23 mouse cellular contexts compared by ENCODE assay signal in genomic region chr12:107151089-107151488, GRCm38 (mm10).
A peak's percentile ranks its signal among the peaks of the same experiment; 100 is the strongest.
DNase-seq lines count a peak whose midpoint lies in the region; ATAC-seq and TF ChIP-seq lines count a peak whose summit lies in the region.
"Had no signal": no experiment of that assay in that cellular context is flagged by ENCODE, and none has a peak within 500 bp of the region (broad histone marks: within the 10 kb centered on the region; RNA-seq: fewer than 3 reads in every experiment).

No protein-coding gene starts in this region.

- H3K9me3 ChIP-seq in heart, embryonic 16.5 days (replicated peaks; ENCODE audit: control insufficient read depth, low read length), result no peaks in the 10 kb centered on the region
- H3K9me3 ChIP-seq in heart, embryonic 12.5 days (replicated peaks), result no peaks in the 10 kb centered on the region
- no peaks in the 10 kb centered on the region for H3K9me3 ChIP-seq in embryonic facial prominence, embryonic 11.5 days (replicated peaks; ENCODE audit: control insufficient read depth, low read length)
- H3K9me3 ChIP-seq in forebrain, embryonic 15.5 days, result no peaks in the 10 kb centered on the region
- H3K9me3 ChIP-seq: embryonic facial prominence, embryonic 13.5 days; hindbrain, embryonic 12.5 days; hindbrain, embryonic 15.5 days had no signal

- no peak overlapping the region for H3K4me3 ChIP-seq in heart, embryonic 16.5 days (ENCODE audit: low read length)
- no peak overlapping the region for H3K4me3 ChIP-seq in heart, embryonic 12.5 days
- no peak overlapping the region for H3K4me3 ChIP-seq in thymus, adult 2 months (ENCODE audit: control insufficient read depth, insufficient read depth, low read length)
- no peak overlapping the region for H3K4me3 ChIP-seq in embryonic facial prominence, embryonic 11.5 days (ENCODE audit: low read depth, low read length)
- H3K4me3 ChIP-seq in forebrain, embryonic 15.5 days, result no peak overlapping the region
- H3K4me3 ChIP-seq in left cerebral cortex, adult 2 months, result no peak overlapping the region
- H3K4me3 ChIP-seq: embryonic facial prominence, embryonic 13.5 days; hindbrain, embryonic 12.5 days; hindbrain, embryonic 15.5 days had no signal

- intact Hi-C loops in left cerebral cortex, adult 2 months (cut with DNase I), result no loop called here

- no peak overlapping the region for H3K4me2 ChIP-seq in heart, embryonic 16.5 days (ENCODE audit: low read depth, low read length)
- H3K4me2 ChIP-seq in heart, embryonic 12.5 days, result no peak overlapping the region
- no peak overlapping the region for H3K4me2 ChIP-seq in embryonic facial prominence, embryonic 11.5 days (ENCODE audit: low read depth, low read length)
- no peak overlapping the region for H3K4me2 ChIP-seq in forebrain, embryonic 15.5 days (replicated peaks)
- H3K4me2 ChIP-seq: embryonic facial prominence, embryonic 13.5 days; heart, embryonic 11.5 days; hindbrain, embryonic 12.5 days; hindbrain, embryonic 15.5 days had no signal

- H3K4me1 ChIP-seq in heart, embryonic 16.5 days (ENCODE audit: control insufficient read depth, insufficient read depth, low read length), result no peaks in the 10 kb centered on the region
- no peaks in the 10 kb centered on the region for H3K4me1 ChIP-seq in heart, embryonic 12.5 days (replicated peaks)
- H3K4me1 ChIP-seq in thymus, adult 2 months (replicated peaks; ENCODE audit: control insufficient read depth, insufficient read depth, low read length), result peaks cover 60% of the 10 kb centered on the region
- no peaks in the 10 kb centered on the region for H3K4me1 ChIP-seq in embryonic facial prominence, embryonic 11.5 days (ENCODE audit: control insufficient read depth, insufficient read depth, low read length)
- no peaks in the 10 kb centered on the region for H3K4me1 ChIP-seq in forebrain, embryonic 15.5 days
- H3K4me1 ChIP-seq: embryonic facial prominence, embryonic 13.5 days; hindbrain, embryonic 12.5 days; hindbrain, embryonic 15.5 days had no signal

- no peaks in the 10 kb centered on the region for H3K27me3 ChIP-seq in heart, embryonic 16.5 days (ENCODE audit: control insufficient read depth, insufficient read depth, low read length)
- no peaks in the 10 kb centered on the region for H3K27me3 ChIP-seq in heart, embryonic 12.5 days (replicated peaks)
- no peaks in the 10 kb centered on the region for H3K27me3 ChIP-seq in thymus, adult 2 months (ENCODE audit: control insufficient read depth, insufficient read depth, low read length)
- no peaks in the 10 kb centered on the region for H3K27me3 ChIP-seq in embryonic facial prominence, embryonic 11.5 days (ENCODE audit: control insufficient read depth, insufficient read depth, low read length)
- no peaks in the 10 kb centered on the region for H3K27me3 ChIP-seq in forebrain, embryonic 15.5 days
- H3K27me3 ChIP-seq: CH12.LX; embryonic facial prominence, embryonic 13.5 days; hindbrain, embryonic 12.5 days; hindbrain, embryonic 15.5 days; Patski had no signal

- 63% methylated on average over 5 of the region's 5 CpGs for WGBS in heart, embryonic 16.5 days
- 72% methylated on average over 5 of the region's 5 CpGs for WGBS in heart, embryonic 12.5 days
- WGBS in thymus, adult 2 months, result 24% methylated on average over 5 of the region's 5 CpGs
- WGBS in embryonic facial prominence, embryonic 11.5 days, result 55% methylated on average over 5 of the region's 5 CpGs
- WGBS in forebrain, embryonic 15.5 days, result 83% methylated on average over 5 of the region's 5 CpGs

- peak overlapping the region; percentile 0; the same call in 1 of the 2 replicates for H3K27ac ChIP-seq in heart, embryonic 16.5 days (ENCODE audit: low read length)
- no peak overlapping the region for H3K27ac ChIP-seq in heart, embryonic 12.5 days (ENCODE audit: poor library complexity, severe bottlenecking)
- peak overlapping the region; percentile 0; the same call in 1 of the 2 replicates for H3K27ac ChIP-seq in thymus, adult 2 months (ENCODE audit: control insufficient read depth, insufficient read depth, low read length)
- H3K27ac ChIP-seq in embryonic facial prominence, embryonic 11.5 days (replicated peaks; ENCODE audit: low read depth, low read length), result no peak overlapping the region
- no peak overlapping the region for H3K27ac ChIP-seq in forebrain, embryonic 15.5 days (replicated peaks)
- no peak overlapping the region for H3K27ac ChIP-seq in left cerebral cortex, adult 2 months
- H3K27ac ChIP-seq: embryonic facial prominence, embryonic 13.5 days; hindbrain, embryonic 12.5 days; hindbrain, embryonic 15.5 days had no signal

- no peak for ATAC-seq in heart, embryonic 16.5 days (replicated peaks; ENCODE audit: extremely low read depth, insufficient read depth, low FRiP score)
- no peak for ATAC-seq in heart, embryonic 12.5 days (ENCODE audit: insufficient number of reproducible peaks, low FRiP score)
- ATAC-seq in embryonic facial prominence, embryonic 11.5 days (replicated peaks; ENCODE audit: insufficient number of reproducible peaks, low FRiP score, low TSS enrichment, low read depth), result no peak
- ATAC-seq in forebrain, embryonic 15.5 days (replicated peaks), result no peak
- ATAC-seq: forebrain, embryonic 14.5 days; Patski had no signal

- no peak for DNase-seq in thymus, adult 2 months
- DNase-seq in thymus, postnatal 10 days (ENCODE audit: low spot score in 2 of 2), result no peak
- DNase-seq in embryonic facial prominence, embryonic 11.5 days (ENCODE audit: low spot score), result peak; percentile 28
- no peak for DNase-seq in left cerebral cortex, adult 2 months (ENCODE audit: extremely low spot score in 1 of 2, low spot score in 2 of 2)
- DNase-seq: adrenal gland, postnatal 10 days; adrenal gland, postnatal 36 days; B cell, adult 2 months; cerebellum, adult 18-20 months; cerebellum, adult 9-10 months; cerebellum, postnatal 14 days; gastrocnemius, postnatal 10 days; gastrocnemius, postnatal 36 days had no signal

- TF ChIP-seq CTCF in thymus, adult 2 months (IDR thresholded peaks at IDR 0.05; ENCODE audit: borderline replicate concordance, control insufficient read depth, extremely low read depth, insufficient read depth, low read length, poor library complexity), result no peak
- TF ChIP-seq CTCF in left cerebral cortex, adult 2 months (IDR thresholded peaks at IDR 0.05), result no peak

- H3K36me3 ChIP-seq in heart, embryonic 16.5 days (ENCODE audit: control insufficient read depth, insufficient read depth), result no peaks in the 10 kb centered on the region
- no peaks in the 10 kb centered on the region for H3K36me3 ChIP-seq in heart, embryonic 12.5 days
- no peaks in the 10 kb centered on the region for H3K36me3 ChIP-seq in thymus, adult 2 months (ENCODE audit: control insufficient read depth, insufficient read depth, low read length)
- no peaks in the 10 kb centered on the region for H3K36me3 ChIP-seq in embryonic facial prominence, embryonic 11.5 days (replicated peaks; ENCODE audit: control insufficient read depth, insufficient read depth, low read depth, low read length)
- no peaks in the 10 kb centered on the region for H3K36me3 ChIP-seq in forebrain, embryonic 15.5 days
- H3K36me3 ChIP-seq: embryonic facial prominence, embryonic 13.5 days; G1E; hindbrain, embryonic 12.5 days; hindbrain, embryonic 15.5 days had no signal

- no peak overlapping the region for H3K9ac ChIP-seq in heart, embryonic 16.5 days (ENCODE audit: low read length)
- H3K9ac ChIP-seq in heart, embryonic 12.5 days, result no peak overlapping the region
- no peak overlapping the region for H3K9ac ChIP-seq in embryonic facial prominence, embryonic 11.5 days (replicated peaks; ENCODE audit: low read length)
- no peak overlapping the region for H3K9ac ChIP-seq in forebrain, embryonic 15.5 days (replicated peaks)
- H3K9ac ChIP-seq: embryonic facial prominence, embryonic 13.5 days; hindbrain, embryonic 12.5 days; hindbrain, embryonic 15.5 days had no signal

- TF ChIP-seq POLR2A in thymus, adult 2 months (IDR thresholded peaks at IDR 0.05; ENCODE audit: control insufficient read depth, extremely low read depth, insufficient read depth, low read length, poor library complexity), result no peak

Comparison
In these comparisons a context has a peak if more than half of its experiments do, and no peak if none do; other contexts are left out.
1. H3K27ac ChIP-seq: peak in heart, embryonic 16.5 days (single experiment) and thymus, adult 2 months (single experiment); none in heart, embryonic 12.5 days (single experiment), embryonic facial prominence, embryonic 11.5 days (single experiment), forebrain, embryonic 15.5 days (single experiment) and left cerebral cortex, adult 2 months (single experiment).